Mouse (Mus musculus) E14TG2a.4 (cell line): ENCODE measurements around the gene Abca7.
A peak's percentile ranks its signal among the peaks of the same experiment; 100 is the strongest.
"Not testable (repeated sequence)": the region's sequence is repeated elsewhere in the genome, so short reads cannot be mapped to it uniquely, and the experiment has no call there.

Experiments
- H3K27me3 ChIP-seq: 2 replicates; pipeline ENCODE4 v1.6.1; 2014; ENCODE audit warnings: low read length, control low read depth; ENCODE audit not compliant: insufficient read depth
- H3K36me3 ChIP-seq: 2 replicates; pipeline ENCODE4 v1.6.1; 2014; ENCODE audit warnings: low read length, control low read depth; ENCODE audit not compliant: insufficient read depth
- H3K4me1 ChIP-seq: replicated peaks from 2 replicates; pipeline ENCODE4 v1.6.1; 2014; ENCODE audit warnings: low read depth, low read length, control low read depth
- H3K4me3 ChIP-seq: replicated peaks from 2 replicates; pipeline ENCODE4 v1.5.1; 2014; ENCODE audit warnings: mild to moderate bottlenecking, low read length
- H3K9me3 ChIP-seq: 2 replicates; pipeline ENCODE4 v1.6.1; 2014; ENCODE audit warnings: low read length, control low read depth
- CTCF ChIP-seq: conservative IDR thresholded peaks from 2 replicates; pipeline ENCODE4 v1.5.1; 2014; ENCODE audit warnings: low read length
- NANOG ChIP-seq: IDR thresholded peaks from 2 replicates; pipeline ENCODE4 v1.6.1; 2014; ENCODE audit warnings: borderline replicate concordance, low read length, mixed read lengths
- POU5F1 ChIP-seq: IDR thresholded peaks from 2 replicates; pipeline ENCODE4 v1.6.1; 2014; ENCODE audit warnings: low read length, borderline replicate concordance

The Abca7 gene

DNA sequence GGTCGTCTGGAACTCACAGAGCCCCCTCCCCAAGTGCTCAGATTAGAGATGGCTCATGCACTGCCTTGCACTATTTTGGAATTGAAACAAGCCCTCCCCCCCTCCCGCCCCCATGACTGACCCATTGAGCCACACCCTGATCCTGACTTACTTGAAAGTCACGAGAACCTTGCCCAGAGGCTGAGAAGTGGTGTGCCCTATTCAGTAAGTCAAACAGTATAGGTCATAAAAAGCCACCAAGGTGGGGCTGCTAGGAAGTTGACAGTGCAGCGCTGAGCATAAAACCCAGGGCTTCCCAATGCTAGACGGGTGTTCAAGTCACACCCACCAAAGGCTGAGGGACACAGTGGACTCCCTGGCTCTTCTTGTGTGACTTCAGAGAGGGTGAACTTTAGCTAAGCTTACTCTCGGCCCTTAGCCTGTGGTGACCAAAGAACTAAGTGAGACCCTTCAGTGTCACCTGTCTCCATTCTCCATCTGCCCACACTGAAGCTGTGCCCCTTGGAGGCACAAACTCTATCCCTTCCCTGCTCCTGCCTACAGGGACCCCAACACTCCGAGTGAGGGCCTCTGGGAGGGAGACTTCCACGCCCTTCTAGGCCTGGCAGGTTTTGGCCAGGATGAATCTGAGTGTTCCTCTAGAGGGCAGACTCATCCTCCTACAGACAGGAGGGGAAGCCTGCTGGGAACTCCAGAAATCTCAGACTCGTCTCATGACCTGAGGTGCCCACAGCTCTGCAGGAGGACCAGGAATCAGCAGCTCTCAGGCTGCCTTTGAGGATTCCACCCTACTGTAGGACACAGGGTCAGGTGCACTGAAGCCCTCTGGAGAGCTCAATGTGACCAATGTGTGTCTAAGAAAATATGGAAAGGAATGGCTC is 37.5 kb downstream of the Abca7 start:
- no peak for TF ChIP-seq NANOG
- TF ChIP-seq CTCF = peak; percentile 41
- no peak for TF ChIP-seq POU5F1
- Histone ChIP-seq H3K4me3 (no peak overlapping the region), H3K27me3 (no peaks in the 10 kb centered on the region), H3K4me1 (peaks cover 94% of the 10 kb centered on the region), H3K9me3 (no peaks in the 10 kb centered on the region), H3K36me3 (peaks cover 71% of the 10 kb centered on the region)

DNA sequence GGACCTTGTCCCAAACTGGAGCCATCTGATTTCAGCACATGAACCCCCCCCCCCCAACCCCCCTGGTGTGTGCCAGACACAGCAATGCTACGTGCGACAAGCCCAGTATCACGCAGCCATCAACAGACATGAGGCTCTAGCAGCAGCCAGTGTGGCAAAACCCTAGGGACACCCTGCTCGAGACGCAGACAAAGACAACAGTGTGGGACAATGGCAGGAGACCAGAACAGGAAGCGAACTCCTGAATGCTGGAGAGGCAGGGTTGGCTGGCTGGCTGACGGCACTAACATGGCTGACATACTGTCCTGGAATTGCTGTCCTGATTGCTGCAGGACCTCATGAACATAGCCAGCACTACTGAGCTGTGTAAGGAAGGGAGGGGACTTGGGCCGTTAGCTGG is 38.9 kb downstream of the Abca7 start:
- H3K36me3 ChIP-seq = peaks cover 63% of the 10 kb centered on the region
- H3K4me1 ChIP-seq = peaks cover 89% of the 10 kb centered on the region
- no peaks in the 10 kb centered on the region for H3K27me3 ChIP-seq
- TF ChIP-seq POU5F1 (no peak), CTCF (no peak), NANOG (no peak)
- H3K4me3 ChIP-seq = peak overlapping the region; percentile 99
- H3K9me3 ChIP-seq = no peaks in the 10 kb centered on the region

- Histone ChIP-seq H3K4me3 (peak overlapping the region; percentile 99), H3K36me3 (peaks cover 61% of the 10 kb centered on the region), H3K27me3 (no peaks in the 10 kb centered on the region), H3K4me1 (peaks cover 89% of the 10 kb centered on the region), H3K9me3 (no peaks in the 10 kb centered on the region)
- TF ChIP-seq CTCF (no peak), NANOG (no peak), POU5F1 (no peak)
Observed at GRCm38 (mm10) chr10:80035686-80036085, 39.4 kb downstream of the Abca7 start.

DNA sequence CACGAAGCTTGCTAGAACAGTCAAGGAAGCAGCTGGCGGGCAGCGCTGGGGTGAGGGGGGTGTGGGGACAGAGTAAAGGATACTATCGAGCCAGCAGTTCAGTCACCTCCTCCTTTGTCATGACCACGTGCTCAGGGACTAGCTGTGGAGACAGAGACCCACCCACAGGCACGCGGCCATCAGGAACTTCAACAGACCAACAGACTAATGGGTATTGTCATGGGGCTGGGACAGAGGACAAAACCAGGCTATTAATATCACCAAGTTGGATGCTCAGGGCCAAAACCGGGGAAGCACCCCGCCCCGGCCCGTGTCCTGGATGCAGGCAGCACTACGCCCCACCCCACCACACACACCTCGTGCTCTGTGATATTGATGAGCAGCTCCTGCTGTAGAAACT is 40.5 kb downstream of the Abca7 start:
- Histone ChIP-seq H3K9me3 (no peaks in the 10 kb centered on the region), H3K36me3 (peaks cover 51% of the 10 kb centered on the region), H3K4me1 (peaks cover 85% of the 10 kb centered on the region), H3K27me3 (no peaks in the 10 kb centered on the region), H3K4me3 (peak overlapping the region; percentile 99)
- no peak for TF ChIP-seq NANOG
- TF ChIP-seq POU5F1 = no peak
- no peak for TF ChIP-seq CTCF

GRCm38 (mm10) chr10:80039559-80039979 is 43.3 kb downstream of the Abca7 start, which contains the start of gene Polr2e:
TSS of gene Polr2e (minus strand) at chr10:80039795.
- no peaks in the 10 kb centered on the region for H3K9me3 ChIP-seq
- no peak for TF ChIP-seq CTCF
- no peak for TF ChIP-seq NANOG
- no peak for TF ChIP-seq POU5F1
- H3K27me3 ChIP-seq = no peaks in the 10 kb centered on the region
- H3K4me1 ChIP-seq = peaks cover 80% of the 10 kb centered on the region
- peak within 1 kb of the TSS; percentile 99 for H3K4me3 ChIP-seq
- H3K36me3 ChIP-seq = peaks cover 43% of the 10 kb centered on the region

GRCm38 (mm10) chr10:80041409-80042060 is 45.2 kb downstream of the Abca7 start:
- Histone ChIP-seq H3K4me1 (peaks cover 74% of the 10 kb centered on the region), H3K36me3 (peaks cover 23% of the 10 kb centered on the region)
- not testable (repeated sequence) for H3K27me3 ChIP-seq, H3K4me3 ChIP-seq, H3K9me3 ChIP-seq

GRCm38 (mm10) chr10:80044087-80044486 is 47.8 kb downstream of the Abca7 start:
- Histone ChIP-seq H3K9me3 (no peaks in the 10 kb centered on the region), H3K4me3 (peak overlapping the region; percentile 17; the same call in 1 of the 2 replicates), H3K4me1 (peaks cover 77% of the 10 kb centered on the region), H3K27me3 (no peaks in the 10 kb centered on the region), H3K36me3 (no peaks in the 10 kb centered on the region)
- TF ChIP-seq NANOG (no peak), POU5F1 (no peak), CTCF (no peak)

DNA sequence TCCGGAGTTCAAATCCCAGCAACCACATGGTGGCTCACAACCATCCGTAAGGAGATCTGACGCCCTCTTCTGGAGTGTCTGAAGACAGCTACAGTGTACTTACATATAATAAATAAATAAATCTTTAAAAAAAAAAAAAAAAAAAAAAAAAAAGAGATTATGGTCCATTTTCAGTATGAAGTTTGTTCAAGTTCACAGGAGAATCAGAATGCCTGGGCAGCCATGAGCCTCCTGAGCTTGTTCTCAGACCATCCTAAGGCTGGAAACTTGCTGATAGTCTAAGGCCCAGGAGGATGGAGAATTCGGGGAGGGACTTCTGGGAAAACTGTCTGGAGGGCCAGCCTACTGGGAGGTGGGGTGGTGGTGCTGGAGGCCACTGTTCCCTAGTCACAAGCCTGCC is 49.1 kb downstream of the Abca7 start:
- not testable (repeated sequence) for H3K27me3 ChIP-seq, H3K36me3 ChIP-seq, H3K9me3 ChIP-seq
- Histone ChIP-seq H3K4me3 (peak overlapping the region; percentile 77), H3K4me1 (peaks cover 85% of the 10 kb centered on the region)
